Mouse (Mus musculus) cerebral cortex, adult 2 months (tissue): ENCODE measurements around the gene Atxn7l1.

Experiments
- WGBS: fragments of 180-500 bp; shearing (Covaris S2); methylation state at CpG from one replicate; pipeline ENCODE4 v1.1.7; 2018; 5-methylcytosine and 5-hydroxymethylcytosine counted together

Atxn7l1 gene

DNA sequence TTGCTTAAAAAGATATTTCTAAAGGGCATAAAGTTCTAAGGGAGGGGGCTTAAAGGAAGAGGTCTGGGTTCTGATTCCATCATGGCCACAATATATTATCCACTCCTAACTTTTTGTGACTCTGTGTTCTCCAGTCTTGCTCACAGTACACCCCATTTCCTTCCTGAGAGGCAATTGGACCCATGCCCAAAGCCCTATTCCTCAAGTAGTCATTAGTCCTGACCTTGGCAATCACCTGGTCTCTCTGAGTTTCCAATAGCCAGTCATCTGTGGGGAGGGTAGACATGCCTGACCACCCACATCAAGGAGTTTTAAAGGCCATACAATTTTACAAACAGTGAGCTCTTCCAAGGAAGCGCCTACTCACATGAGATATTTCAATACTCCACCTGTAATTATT, 176.3 kb downstream of the Atxn7l1 start:
- 95% methylated on average over 1 of the region's 1 CpGs for WGBS

DNA sequence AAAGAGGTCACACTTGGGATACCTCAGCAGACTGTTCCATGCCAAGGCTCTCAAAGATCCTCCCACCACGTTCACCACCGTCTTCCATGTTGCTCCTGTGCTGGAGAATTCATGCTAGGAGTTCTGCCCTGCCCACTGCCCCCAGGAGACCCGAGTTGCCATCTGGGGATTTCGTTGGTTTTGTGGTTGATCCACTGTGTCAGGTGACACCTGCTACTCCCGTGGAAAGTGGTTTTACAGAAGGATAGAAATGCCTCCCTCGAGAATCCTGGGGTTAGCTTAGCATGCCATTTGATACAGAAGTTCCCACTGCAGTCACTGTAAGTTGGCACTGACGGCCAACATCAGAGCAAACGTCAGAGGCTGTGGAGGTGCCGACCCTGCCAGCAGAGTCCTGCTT, 177.9 kb downstream of the Atxn7l1 start:
- 88% methylated on average over 9 of the region's 9 CpGs for WGBS

GRCm38 (mm10) chr12:33332046-33332445, 184.6 kb downstream of the Atxn7l1 start:
- 83% methylated on average over 4 of the region's 4 CpGs for WGBS

GRCm38 (mm10) chr12:33332796-33333195, 185.3 kb downstream of the Atxn7l1 start:
- WGBS: 45% methylated on average over 5 of the region's 5 CpGs

DNA sequence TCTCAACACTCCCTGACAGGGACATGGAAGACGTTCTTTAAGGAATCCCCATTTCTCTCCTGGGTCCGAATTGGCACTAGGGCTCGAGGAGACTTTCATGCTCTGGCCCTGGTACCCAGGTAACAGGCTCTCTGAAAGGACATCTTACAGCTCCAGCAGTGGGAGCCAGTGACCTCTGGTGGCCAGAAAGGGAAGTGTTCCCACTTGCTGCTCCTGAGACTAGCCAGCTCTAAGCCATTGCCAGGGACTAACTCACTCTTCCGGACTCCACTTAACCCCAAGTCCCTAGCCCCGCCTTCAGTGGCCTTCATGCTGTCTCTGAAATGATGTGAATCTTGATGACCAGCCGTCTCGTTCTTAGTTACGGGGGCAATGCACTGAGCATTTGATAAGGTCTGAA, 186.4 kb downstream of the Atxn7l1 start:
- WGBS: 33% methylated on average over 8 of the region's 8 CpGs

DNA sequence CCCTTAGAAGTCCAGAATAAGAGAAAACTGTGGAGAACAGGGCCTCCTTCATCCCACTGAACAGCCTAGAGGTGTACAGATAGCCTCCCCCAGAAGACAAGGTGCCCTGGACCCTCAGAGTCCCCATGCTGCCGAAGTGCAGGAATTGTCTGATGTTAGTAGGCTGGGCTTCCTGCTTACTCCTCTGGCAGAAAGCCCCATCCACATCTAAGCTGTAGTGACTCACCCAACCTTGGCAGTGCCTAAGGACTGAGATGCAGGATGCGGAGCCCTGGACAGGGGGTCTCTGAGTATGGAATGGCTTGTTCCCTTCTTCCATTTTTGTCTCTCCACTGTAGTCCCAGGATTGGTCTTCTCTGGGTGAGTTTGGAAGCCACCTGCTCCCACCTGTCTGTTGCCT, 187.0 kb downstream of the Atxn7l1 start:
- WGBS: 58% methylated on average over 2 of the region's 2 CpGs

DNA sequence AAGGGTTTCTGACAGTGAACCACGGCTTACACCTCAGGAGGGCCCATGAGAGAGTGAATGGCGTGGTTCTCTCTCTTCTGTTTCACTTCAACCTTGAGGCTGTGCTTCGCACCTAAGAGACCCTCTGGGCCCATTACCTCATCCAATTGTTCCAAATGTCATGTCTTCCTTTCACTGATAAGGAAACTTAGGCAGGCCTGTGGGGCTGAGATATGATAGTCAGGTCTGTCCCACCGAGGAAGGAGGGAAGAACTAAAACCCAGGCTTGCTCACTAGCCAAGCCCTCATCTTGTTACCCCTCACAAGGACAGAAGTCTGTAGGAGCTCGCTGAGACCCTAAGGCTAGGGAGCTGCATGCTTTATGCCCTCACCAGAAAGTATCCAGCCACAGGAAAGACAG, 187.5 kb downstream of the Atxn7l1 start:
- 89% methylated on average over 5 of the region's 5 CpGs for WGBS

DNA sequence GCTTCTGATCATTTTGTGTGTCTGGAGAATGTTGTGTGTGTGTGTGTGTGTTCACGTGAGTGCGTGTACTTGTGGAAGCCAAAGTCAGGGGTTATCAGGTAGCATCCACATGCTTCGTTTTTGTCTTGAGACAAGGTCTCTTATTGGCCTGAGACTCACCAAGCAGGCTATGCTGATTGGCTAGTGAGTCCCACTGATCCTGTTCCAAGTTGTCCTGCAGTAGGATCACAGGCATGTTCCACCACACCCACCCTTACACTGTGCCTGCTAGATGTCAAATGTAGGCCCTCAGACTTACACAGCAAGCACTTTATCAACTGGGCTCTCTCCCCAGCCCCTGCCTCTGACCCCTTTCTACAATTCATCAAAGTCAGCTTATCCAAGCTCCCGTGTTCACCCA, 187.9 kb downstream of the Atxn7l1 start:
- 91% methylated on average over 4 of the region's 4 CpGs for WGBS

GRCm38 (mm10) chr12:33336561-33337125, 189.2 kb downstream of the Atxn7l1 start:
- 66% methylated on average over 10 of the region's 10 CpGs for WGBS

DNA sequence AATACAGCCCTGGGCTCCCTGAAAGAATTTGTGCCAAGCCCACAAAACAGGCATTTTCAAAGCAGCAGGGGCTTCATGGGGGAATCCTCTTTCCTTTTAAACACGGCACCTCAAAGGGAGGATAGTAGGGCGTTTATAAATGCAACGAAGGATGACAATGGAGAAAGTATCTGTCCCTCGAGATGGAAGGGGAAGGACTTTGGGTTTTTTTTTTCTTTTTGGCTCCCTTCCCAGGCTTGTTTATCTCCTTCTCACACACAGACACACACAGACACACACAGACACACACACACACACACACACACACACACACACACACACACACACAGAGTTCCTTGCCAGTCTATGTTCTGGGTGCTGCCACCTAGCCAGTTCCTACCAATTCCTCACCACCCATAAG, 189.8 kb downstream of the Atxn7l1 start:
- WGBS: 49% methylated on average over 4 of the region's 4 CpGs

DNA sequence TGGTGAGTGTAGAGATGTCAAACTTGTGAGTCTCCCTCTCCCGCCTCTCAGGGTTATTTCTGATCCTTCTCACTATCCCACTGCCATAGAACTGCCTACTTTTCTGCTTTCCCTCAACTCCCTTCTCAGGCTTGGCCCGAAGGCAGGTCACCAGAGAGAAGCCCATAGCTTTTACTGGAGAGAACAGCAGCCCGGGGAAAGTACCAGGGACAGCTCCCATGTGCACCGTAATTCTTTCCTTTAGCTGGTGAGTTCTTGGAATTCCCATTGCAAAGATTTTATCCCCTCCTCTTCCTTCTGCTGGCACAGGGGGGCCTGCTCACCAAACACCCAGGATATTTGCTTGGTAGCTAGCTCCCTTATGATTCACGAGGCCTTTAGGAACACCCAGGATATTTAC, 190.7 kb downstream of the Atxn7l1 start:
- 60% methylated on average over 5 of the region's 5 CpGs for WGBS

GRCm38 (mm10) chr12:33339822-33340221, 192.3 kb downstream of the Atxn7l1 start:
- WGBS: 76% methylated on average over 4 of the region's 4 CpGs

DNA sequence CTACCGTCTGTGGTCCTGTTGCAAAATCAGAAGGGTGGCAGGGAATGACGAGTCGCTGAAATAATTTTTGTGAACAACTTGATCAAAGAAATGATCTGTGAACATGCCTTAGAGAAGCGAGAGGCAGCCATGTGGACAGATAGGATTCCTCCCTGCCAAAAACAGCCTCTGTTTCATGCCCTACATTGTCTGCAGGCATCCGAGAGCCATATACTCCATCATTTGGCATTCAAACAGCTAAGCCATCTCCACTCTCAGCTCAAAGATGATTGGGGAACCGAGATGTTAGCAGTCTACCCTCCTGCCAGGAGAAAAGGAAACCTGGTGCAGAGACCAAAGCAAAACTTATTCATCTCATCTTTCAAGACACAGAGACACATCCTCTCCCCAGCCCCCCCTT, 193.2 kb downstream of the Atxn7l1 start:
- 45% methylated on average over 6 of the region's 6 CpGs for WGBS

- 30% methylated on average over 17 of the region's 17 CpGs for WGBS
Observed at GRCm38 (mm10) chr12:33341351-33341892, 193.9 kb downstream of the Atxn7l1 start.

DNA sequence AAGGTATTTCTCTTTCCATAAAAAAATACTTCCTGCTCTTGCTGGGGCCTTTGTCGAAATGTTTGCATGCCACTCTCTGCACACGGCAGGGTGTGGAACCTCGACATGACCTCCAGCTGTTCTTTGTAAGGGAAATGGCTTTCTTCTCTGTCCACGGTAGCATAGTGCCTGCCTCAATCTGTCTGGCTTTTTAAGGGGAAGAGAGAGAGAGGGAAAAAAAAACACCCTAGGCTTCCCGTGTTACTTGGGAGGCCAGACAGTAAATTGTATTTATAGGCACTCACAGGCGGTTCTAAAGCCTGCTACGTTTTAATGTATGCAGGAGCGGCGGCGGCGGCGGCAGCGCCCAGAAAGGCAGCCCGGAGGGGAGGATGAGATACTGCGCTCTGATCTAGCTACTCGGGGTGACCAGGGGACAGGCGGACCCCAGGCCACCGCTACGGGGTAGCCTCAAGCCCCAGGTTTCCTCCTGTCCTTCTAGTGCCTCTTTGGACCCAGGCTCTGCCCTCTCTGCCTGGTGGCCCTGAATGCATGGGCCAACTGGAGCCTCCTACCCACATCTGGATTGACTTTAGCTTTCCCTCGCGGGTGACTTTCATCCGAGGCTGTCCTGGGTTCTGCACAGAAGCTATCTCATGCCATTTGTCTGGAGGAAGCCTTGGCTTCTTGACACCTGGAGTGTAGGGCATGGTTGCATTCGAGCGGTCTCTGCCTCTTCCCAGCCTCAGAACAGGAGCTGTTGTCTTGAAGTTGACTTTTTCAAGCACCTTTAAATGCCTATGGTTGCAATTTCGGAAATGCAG, 197.7 kb downstream of the Atxn7l1 start:
- WGBS: 35% methylated on average over 25 of the region's 25 CpGs

GRCm38 (mm10) chr12:33345773-33346435, 198.4 kb downstream of the Atxn7l1 start:
- 46% methylated on average over 23 of the region's 23 CpGs for WGBS

DNA sequence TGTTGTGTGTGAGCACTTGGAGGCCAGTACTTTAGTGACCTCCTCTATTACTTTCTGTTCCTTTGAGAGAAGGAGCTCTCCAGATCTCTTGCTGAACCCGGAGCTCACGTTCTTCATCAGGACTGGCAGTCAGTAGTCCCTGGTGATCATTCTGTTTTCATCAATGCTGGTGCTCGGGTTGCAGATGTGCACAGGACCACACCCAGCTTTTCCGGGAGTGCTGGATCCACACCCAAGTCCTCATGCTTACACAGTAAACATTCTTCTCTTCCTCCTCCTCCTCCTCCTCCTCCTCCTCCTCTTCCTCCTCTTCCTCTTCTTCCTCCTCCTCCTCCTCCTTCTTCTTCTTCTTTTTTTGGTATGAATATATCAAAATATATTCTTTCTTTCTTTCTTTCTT, 205.2 kb downstream of the Atxn7l1 start:
- 73% methylated on average over 4 of the region's 4 CpGs for WGBS

DNA sequence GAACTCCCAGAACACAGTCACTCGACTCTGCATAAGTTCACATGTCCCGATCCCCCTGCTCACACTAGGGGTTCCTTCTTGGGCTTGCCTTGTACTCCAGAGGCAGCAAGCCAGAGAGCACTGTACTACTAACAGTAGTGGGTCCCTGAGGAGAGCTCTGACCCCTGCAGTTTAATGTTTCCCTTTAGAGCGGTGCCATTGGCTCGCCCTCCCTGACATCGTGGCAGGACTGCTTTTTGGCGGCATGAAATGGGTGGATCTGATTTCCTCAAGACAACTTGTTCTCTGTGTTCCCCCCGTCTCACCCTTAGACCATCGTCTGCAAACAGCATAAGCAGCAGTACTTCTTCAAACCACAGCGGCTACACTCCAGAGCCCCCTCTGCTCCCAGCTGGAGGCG, 210.9 kb downstream of the Atxn7l1 start:
- whole genome bisulfite sequencing: 87% methylated on average over 10 of the region's 10 CpGs

GRCm38 (mm10) chr12:33359209-33359608, 211.7 kb downstream of the Atxn7l1 start:
- WGBS: 80% methylated on average over 7 of the region's 7 CpGs

- whole genome bisulfite sequencing: 62% methylated on average over 5 of the region's 5 CpGs
Observed at GRCm38 (mm10) chr12:33359878-33360482, 212.5 kb downstream of the Atxn7l1 start.

DNA sequence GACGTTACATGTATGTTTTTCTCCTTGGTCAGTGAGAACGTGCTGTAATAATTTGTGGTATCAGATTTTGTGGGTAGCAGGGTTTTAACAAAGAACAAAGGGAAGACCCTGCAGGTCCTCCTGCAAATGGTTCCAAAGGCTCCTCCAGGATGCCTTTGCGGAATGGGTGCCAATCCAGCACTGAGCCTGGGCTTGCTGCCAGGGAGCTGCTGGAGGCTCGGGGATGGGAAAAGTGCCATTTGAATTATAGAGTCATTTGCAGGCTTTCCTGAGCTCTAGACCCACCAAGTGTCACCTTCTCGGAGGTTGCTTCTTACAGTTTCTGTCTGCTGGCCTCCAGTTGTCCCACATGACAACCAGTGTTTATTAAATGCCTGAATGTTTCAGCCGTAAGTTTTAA, 213.2 kb downstream of the Atxn7l1 start:
- 23% methylated on average over 6 of the region's 6 CpGs for WGBS

GRCm38 (mm10) chr12:33364511-33364910, 217.0 kb downstream of the Atxn7l1 start:
- WGBS: 91% methylated on average over 8 of the region's 8 CpGs
